Mouse (Mus musculus) lung, adult 2 months (tissue): Measurements from ENCODE around the gene Ipo5.

Experiments used
- CTCF ChIP-seq: fragments of 200-500 bp; IDR thresholded peaks from 2 replicates; pipeline ENCODE4 v1.5.1; 2011; ENCODE audit warnings: mild to moderate bottlenecking, low read length, control low read depth; ENCODE audit not compliant: insufficient read depth
- POLR2A ChIP-seq: fragments of 200-500 bp; IDR thresholded peaks from 2 replicates; pipeline ENCODE4 v1.6.1; 2011; ENCODE audit warnings: low read depth, mild to moderate bottlenecking, control low read depth, low read length, borderline replicate concordance; ENCODE audit errors: extremely low read depth

- TF ChIP-seq POLR2A (no peak), CTCF (no peak)
Measured at GRCm38 (mm10) chr14:120909396-120909795, 1.6 kb upstream of the Ipo5 start.
